Mouse (Mus musculus): ENCODE measurements around the gene Ccl5. TPM values are rescaled to one million over a fixed set of nuclear protein-coding genes. Genes with fewer than 3 reads are reported as not detected.
"Not testable (repeated sequence)": the region's sequence is repeated elsewhere in the genome, so short reads cannot be mapped to it uniquely, and the experiment has no call there.

Ccl5 gene
- 194 and 322 TPM in 2 replicates for polyA plus RNA-seq (2012; rRNA removed)

DNA sequence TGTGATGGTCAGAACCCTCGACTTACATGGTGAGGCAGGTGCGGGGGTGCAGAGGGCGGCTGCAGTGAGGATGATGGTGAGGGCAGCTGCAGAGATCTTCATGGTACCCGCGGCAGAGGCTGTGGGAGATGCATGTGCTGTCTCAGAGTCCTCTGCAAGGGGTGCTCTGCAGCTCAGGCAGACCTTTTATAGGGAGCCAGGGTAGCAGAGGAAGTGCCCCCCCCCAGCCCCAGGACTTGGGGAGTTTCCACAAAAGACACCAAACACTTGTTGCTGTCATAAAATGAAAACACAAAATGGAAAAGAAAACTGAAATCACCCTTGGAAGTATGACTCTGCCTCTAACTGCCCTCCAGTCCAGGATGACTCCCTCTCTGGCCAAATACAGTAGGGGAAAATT, at the start of gene Ccl5:
Gene Ccl5 (minus strand): TSS at position 159 of the 400 bp plus-strand sequence.
- 82% methylated on average over 5 of the region's 5 CpGs for WGBS
- DNase-seq (ENCODE audit: low read depth, low spot score): no peak

DNA sequence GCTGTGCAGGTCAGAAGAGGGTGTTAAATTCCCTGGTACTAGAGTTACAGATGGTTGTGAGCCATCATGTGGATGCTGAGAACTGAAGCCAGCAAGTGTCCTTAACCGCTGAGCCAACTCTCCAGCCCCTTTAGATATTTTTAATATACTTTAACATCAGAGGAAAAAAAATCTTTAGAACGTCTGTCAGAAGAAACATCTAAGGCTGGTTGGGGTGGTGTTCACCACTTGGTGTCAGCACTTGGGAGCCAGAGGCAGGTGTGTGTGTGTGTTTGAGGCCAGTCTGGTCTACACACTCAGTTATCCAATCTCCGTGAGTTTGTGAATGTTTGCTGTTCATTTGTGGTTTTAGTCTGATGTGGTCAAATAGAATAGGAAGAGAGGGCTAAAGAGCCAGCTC, 48.7 kb upstream of the Ccl5 start:
- WGBS: 63% methylated on average over 3 of the region's 3 CpGs
- no peak for DNase-seq (ENCODE audit: low read depth, low spot score)

DNA sequence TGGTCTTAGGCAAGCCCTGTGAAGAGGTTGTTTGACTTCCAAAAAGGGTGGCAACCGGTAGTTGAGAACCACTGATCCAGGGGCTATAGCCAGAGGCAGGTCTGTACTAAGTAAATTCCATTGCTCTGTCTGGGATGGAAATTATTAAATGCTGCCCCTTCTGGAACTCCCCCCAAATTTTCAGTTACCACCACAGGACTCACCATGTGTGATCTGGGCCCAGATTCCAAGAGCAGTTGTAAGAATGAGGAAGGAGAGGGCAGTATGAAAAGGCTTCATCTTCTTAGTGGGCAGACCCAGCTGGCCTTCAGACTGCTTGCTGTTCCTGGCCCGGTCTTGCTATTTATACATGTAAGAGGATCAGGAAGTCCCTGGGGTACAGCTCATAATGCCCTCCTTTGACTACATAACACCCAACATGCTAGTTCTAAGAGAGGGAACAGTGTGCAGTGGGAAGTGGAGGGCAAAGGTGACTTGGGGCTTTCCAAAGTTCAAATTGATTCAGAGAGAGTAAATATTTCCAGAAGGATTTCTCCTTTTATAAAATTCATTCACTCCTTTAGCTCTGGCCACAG, 48.0 kb upstream of the Ccl5 start, which contains the start of gene Ccl9:
Gene Ccl9 (minus strand): TSS at position 451 of the 575 bp plus-strand sequence.
- DNase-seq (ENCODE audit: low read depth, low spot score): no peak
- 11% methylated on average over 2 of the region's 2 CpGs for WGBS

DNA sequence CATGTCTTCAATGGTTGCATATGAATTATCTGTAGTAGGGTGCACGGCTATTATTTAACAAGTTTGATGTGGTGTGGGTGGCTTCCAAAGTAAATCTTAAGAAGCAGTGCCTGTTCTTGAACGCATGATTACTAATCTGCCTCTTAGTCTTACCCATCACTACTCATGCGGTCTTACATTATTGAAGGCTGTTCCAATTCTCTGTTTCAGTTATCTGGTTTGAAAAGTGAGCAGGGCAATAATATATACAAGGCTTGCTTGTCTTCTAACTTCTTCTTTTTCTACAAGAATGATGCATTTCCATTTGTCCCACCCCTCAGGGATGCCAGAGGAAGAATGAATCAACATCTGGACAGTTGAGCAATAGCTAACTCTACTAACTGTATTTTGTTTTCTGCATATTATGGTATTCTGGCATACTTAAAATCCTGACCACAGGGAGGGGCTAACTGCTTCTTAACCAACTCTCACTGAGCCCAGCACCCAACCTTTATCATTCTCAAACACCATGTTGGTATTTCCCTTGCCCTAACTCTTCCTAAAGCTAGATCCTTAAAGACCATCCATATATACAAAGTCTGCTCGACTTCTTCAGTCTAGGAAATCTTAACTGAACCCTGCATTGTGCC, 46.7 kb upstream of the Ccl5 start:
- no peak for DNase-seq (ENCODE audit: low read depth, low spot score)
- WGBS: 66% methylated on average over 4 of the region's 4 CpGs

DNA sequence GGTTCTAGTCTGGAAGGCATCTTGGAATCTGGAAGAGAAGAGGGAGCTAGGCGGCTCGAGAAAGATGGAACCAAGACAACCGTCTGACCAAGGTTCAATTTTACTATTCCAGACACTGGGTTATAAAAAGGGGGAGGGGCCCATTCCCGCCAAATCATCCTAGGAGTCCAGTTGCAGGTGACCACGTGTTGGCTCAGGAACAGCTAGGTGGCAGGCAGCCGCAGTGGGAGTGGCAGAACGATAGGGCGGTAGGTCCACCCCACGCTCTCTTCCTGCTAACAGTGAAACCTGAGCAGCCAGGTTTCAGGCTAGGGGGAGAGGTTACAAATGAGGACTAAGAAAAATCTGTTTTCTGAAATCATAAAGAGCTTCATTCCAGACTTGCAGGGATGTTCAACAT, 42.5 kb upstream of the Ccl5 start:
- peak; percentile 73 for DNase-seq (ENCODE audit: low read depth, low spot score)
- WGBS: 20% methylated on average over 9 of the region's 9 CpGs

DNA sequence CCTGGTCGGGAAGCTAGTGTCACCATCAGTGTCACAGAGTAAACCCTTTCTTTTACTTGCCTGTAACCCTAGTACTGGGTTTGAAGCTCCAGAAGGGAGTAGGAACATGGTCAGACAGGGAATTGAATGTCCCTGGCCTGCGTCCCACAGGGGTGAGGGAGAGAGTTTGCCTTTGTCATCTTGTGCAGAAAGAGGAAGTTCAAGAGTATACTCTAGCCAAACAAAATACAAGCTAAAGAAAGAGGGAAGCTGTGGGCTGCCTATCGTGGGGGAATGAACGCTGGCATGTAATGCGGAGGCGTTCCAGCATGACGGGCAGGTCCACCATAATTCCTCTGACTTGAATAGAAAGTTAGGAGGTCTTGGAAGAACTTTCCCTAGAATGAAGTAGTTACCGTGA, 41.9 kb upstream of the Ccl5 start:
- 72% methylated on average over 8 of the region's 8 CpGs for WGBS
- DNase-seq (ENCODE audit: low read depth, low spot score): no peak

DNA sequence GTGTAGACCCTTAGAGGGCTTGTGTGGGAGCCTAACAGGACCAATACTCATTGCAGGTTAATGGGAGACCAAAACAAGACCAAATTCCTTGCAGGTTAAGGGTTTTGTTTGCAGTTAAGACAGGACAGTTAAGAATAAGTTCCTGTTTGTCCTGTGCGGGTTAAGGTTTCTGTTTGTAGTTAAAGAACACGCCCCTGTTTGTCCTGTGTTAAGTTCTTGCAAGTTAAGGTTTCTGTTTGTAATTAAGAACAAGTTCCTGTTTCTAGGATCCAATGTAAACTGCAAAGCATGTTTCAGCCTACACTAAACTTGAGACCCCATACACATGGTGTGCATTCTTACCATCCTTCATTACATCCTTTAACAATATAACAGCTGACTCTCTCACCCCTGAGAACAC, 39.9 kb upstream of the Ccl5 start:
- 24% methylated on average over 2 of the region's 2 CpGs for WGBS

DNA sequence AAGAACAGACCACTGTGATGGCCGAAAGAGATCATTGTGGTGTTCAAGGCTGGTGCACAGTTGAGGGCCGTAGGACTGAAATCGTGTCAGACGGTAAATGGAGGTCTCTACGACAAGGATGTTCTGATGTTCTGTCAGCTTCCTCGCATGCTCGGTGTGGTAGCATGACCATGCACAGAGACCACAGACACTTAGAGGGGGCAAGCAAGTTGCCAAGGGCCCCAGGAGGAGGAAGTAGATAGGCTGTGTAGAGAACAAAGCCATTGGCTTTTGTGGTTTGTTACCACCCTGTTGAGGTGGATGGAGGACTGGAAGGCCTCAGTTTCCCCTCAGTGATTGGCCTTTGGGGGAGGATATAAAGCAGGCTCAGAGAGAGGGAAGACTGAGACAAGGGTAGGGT, 38.9 kb upstream of the Ccl5 start:
- no peak for DNase-seq (ENCODE audit: low read depth, low spot score)
- 94% methylated on average over 7 of the region's 7 CpGs for WGBS

More for the DNA sequence above, 39.9 kb upstream of the Ccl5 start:
- no peak for DNase-seq (ENCODE audit: low read depth, low spot score)

DNA sequence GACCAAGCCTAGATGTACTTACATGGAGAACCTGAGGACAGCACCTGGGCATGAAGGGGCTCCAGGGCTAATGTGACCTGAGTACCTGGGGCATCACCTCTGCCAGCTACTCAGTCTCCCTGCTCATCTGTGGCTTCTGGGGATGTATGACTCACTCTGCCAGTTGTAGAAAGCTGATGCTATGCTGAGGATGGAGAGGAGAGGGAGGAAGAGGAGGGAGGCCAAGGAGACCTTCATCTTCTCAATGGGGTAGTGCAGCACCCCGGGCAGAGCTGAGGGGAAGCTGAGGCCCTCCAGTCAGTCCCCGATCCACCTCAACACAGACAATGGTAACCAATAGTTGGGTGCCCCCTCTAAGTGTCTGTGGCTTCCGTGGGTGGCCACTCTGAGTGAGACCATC, 38.5 kb upstream of the Ccl5 start:
- WGBS: 89% methylated on average over 3 of the region's 3 CpGs
- no peak for DNase-seq (ENCODE audit: low read depth, low spot score)

DNA sequence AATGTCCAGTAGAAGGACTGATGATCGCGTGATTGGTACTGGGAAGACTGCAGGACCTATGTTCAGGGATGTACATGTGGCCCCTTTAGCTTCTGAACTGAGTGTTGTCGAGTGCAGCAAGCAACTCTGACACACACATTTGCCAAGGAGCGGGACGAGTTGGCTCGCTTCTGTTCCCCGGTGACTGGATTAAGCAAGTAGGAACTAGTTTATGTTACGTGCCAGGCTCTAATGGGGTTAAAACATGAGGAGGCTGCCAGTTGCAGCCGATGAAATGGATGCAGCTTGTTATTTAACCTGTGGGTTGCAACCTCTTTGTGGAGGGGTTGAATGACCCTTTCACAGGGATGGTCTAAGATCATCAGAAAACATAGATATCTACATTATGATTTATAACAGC, 37.7 kb upstream of the Ccl5 start:
- no peak for DNase-seq (ENCODE audit: low read depth, low spot score)
- 93% methylated on average over 9 of the region's 9 CpGs for WGBS

DNA sequence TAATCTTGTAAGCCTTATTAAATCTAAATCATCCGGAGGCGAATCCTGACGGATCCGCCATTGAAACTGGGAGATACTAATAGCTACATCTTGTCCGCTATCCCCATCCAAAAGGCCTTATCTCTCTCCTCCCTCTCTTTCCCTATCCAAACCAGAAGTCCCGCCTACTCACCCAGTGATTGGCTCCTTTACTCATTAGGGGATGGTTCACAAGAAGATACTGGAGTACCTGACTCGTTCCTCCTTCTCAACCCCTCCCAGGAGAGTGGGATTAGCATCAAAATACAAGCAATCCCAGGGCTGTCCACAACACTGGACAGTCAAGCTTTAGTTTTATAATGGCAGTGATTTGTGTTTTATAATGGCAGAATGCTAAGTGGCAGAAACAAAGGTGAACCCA, 37.0 kb upstream of the Ccl5 start:
- no peak for DNase-seq (ENCODE audit: low read depth, low spot score)
- WGBS: 79% methylated on average over 7 of the region's 7 CpGs

DNA sequence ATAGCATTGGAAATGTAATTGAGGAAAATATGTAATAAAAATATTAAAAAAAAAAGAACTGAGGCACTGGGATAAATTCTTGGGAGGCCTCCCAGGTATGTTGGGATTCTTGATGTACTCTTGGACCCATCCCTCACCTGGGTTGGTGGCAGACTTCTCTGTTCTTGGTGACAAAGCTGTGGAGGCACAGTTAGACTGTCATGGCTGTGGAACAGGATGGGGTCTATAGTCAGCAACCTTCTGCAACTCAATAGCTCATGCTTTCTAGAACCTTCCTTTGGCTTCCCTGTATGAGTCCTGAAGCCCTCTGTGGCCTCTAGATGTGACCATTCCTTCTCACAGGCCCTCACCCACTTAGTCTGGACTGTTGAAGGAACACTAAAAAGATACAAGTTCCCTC, 36.3 kb upstream of the Ccl5 start:
- no peak for DNase-seq (ENCODE audit: low read depth, low spot score)

DNA sequence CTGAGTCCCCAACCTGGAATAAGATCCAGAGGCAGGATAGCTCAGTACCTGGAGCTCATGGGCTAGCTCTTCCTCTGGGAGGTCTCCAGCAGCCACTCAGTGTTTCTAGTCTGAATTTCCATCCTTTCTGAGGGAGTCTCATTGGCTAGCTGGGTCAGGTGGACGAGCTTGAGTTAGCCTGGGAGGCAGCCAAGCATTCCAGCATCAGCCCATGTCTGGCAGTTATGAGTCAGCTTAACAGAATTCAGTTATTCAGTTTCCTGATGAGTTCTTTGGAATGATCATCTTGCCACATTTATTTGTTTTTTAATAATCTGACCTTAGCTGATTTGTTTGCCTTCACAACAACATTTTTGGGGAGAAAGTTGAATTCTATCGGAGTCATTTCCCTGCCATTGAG, 33.4 kb upstream of the Ccl5 start:
- DNase-seq (ENCODE audit: low read depth, low spot score): no peak
- 40% methylated on average over 2 of the region's 2 CpGs for WGBS

DNA sequence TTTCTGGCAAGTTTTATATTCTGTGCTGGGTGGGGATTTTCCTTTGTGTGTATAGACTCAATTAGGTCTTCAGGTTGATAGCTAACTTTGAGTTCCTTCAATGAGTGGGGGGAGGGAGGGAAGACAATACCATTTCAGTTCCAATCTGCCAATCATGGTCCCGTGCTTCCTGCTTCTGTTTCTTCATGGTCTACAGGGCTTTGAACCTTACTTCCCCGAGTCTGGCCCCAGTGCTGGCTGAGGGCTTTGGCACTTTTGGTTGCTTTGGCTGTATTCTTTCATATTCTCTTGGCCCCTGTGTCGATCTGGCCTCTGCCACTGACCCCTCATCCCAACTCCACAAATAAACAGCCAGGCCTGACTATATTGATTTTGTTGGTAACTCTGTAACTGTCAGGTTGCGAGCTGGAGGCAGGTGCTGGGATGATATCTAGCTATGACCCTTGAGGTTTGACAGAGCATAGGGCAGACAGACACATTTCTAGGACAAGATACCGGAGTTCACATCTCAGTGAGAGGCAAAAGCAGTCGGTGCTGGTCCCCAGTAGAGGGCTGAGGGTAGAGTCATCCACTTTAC, 32.1 kb upstream of the Ccl5 start:
- 60% methylated on average over 6 of the region's 6 CpGs for WGBS
- DNase-seq (ENCODE audit: low read depth, low spot score): no peak

DNA sequence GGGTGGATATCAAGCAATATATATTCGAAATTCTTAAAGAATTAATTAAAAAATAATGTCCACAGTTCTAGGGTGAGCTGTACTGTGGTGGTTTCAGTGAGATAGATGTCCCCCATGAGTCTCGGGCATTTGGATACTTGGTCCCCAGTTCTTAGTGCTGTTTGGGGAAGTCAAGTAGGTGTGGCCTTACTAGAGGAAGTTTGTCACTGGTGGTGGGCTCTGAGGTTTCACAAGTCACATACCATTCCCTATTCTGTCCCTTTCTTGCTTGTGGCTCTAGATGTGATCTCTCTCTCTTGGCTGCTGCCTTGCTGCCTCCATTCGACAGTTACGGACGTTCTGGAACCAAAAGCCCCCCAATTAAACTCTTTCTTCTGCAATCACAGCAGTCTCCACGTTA, 30.1 kb upstream of the Ccl5 start:
- 76% methylated on average over 6 of the region's 6 CpGs for WGBS

DNA sequence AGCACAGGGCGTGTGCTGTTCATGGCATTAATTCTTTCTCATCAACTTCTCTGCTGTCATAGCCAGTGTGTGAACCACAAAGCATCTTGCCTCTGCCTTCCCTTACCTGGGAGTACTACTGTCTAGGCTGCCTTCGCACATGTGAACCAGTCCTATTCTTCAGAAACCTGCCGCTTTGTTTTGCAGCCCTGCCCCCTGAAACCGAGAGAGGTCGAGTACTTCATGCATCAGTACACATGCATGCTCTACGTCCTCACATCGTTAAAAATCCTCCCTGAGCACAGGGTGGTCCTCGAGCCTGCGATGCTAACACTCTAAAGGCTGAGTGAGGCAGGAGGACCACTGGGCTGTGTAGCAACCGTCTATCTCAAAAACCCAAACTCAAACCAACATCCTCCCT, 26.8 kb upstream of the Ccl5 start:
- no peak for DNase-seq (ENCODE audit: low read depth, low spot score)
- WGBS: 79% methylated on average over 10 of the region's 10 CpGs

More for the DNA sequence above, 30.1 kb upstream of the Ccl5 start:
- no peak for DNase-seq (ENCODE audit: low read depth, low spot score)

DNA sequence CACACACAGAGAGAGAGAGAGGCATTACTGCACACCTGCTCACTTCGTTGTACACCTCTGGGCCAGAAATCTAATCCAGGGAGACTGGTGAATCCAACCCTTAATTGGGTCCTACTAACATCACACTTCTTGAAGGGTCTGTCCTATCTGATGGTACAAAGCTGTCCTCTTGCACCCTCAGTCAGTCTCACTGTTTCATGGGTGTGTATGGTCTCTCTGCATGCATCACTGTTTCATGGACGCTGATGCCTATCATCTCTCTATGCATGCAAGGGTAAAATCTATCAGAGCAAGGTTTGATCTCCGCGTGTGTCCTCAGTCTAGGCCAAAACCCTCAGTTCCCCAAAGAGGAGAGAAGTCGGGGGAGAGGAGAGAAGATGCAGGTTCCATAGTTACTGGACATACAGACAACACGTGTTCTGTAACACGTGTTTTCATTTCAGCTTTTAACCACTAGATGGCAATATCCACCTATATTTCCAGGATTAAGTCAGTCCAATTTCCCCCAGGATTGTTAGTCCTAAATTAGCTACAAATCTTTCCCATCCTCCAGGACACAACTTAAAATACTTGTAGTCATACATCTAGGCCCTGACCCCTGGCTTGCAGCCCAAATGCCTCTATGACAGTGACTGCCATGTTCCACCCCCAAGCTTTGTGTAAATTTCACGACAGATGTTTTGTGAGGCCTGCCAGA, 25.9 kb upstream of the Ccl5 start:
- 23% methylated on average over 8 of the region's 8 CpGs for WGBS
- DNase-seq (ENCODE audit: low read depth, low spot score): peak; percentile 67

DNA sequence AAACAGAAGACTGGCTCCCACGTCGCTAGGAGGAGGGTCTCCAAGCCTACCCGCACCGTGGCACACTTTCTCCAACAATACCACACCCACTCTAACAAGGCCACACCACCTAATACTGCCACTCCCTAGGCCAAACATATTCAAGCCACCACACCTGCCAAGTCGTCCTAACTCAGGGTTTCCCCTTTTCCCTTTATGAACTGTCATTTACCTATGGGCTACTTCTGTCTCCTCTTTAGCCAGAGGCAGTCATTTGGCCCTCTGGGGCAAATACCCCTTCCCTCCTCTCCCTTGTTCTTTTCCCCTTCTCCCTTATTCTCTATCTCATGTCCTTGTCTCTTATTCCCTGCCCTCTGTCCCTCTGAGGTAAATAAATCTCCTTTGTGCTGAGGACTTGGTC, 21.4 kb upstream of the Ccl5 start:
- 37% methylated on average over 5 of the region's 5 CpGs for WGBS
- no peak for DNase-seq (ENCODE audit: low read depth, low spot score)

DNA sequence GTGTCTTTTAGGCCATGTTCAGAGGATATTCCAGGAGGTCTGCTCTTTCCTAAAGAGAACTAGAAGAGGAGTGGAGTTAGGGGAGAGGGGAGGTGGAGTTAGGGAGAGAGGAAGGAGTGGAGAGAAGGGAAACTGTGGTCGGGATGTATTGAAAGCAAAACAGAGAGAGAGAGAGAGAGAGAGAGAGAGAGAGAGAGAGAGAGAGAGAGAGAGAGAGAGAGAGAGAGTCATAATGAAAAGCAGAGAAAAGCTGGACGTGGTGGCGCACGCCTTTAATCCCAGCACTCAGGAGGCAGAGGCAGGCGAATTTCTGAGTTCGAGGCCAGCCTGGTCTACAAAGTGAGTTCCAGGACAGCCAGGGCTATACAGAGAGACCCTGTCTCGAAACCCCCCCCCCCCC, 20.7 kb upstream of the Ccl5 start:
- WGBS: 84% methylated on average over 7 of the region's 7 CpGs
- DNase-seq (ENCODE audit: low read depth, low spot score): not testable (repeated sequence)

DNA sequence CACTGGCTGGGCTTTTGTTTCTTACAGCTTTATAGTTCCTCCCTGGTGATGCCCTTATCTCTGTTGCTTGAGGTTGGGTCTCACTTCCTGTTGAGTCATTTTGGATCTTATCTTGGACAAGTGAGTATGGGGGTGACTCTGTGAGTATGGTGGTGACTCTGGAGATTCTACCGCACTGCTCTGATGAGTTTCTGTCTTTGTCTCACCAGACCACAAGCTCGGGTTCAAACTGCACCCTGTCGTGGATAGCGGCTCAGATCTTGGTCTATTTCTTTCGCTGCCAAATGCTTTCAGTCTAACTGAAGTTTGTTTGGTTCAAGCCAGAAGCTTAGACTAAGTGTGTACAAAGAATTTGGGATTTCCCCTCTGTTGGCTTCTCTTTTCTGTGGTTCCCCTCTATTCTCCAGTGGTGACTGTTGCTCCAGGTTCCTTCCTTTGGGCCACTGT, 19.9 kb upstream of the Ccl5 start:
- no peak for DNase-seq (ENCODE audit: low read depth, low spot score)
- 72% methylated on average over 5 of the region's 5 CpGs for WGBS

DNA sequence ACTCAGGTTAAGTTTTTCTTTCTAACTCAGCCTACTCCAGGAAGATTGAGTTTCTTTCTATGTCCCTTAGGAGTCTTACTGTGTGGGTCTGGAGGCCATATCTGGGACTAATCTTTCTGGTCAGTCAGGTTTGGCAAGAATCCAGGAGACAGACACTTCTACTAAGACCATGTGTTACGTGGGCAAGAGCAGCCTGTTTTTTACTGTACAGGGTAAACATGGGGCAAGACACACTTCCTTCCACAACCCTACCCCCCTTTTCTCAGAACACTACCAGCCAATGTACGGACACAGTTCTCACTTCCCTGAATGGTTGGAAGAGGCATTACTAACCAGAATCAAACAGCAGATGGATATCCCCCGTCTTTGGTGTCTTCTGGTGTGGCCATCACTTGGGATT, 13.9 kb upstream of the Ccl5 start:
- DNase-seq (ENCODE audit: low read depth, low spot score): no peak
- 55% methylated on average over 3 of the region's 3 CpGs for WGBS

All from large intestine, adult 2 months (tissue).